Mouse (Mus musculus) stomach, postnatal 0 days (tissue): ENCODE data around the gene Ankrd34b. TPM values are rescaled to one million over a fixed set of nuclear protein-coding genes. Genes with fewer than 3 reads are reported as not detected.

Experiments
- ATAC-seq: fragments of 200-750 bp; cut with Nextera tagmentation; 2 replicates; pipeline ENCODE4 v1.8.0; 2017; ENCODE audit not compliant: low FRiP score, low TSS enrichment
- DNase-seq: peaks from one replicate; pipeline ENCODE4 v3.0.0-alpha.2; 2016; ENCODE audit warnings: low spot score
- H3K27ac ChIP-seq: fragments of 300-500 bp; sonication (generic); replicated peaks from 2 replicates; pipeline ENCODE4 v1.5.1; 2014; ENCODE audit warnings: mild to moderate bottlenecking, control low read depth
- H3K27me3 ChIP-seq: fragments of 300-500 bp; sonication (generic); 2 replicates; pipeline ENCODE4 v1.6.1; 2014; ENCODE audit warnings: low read length; ENCODE audit not compliant: control insufficient read depth, insufficient read depth
- H3K36me3 ChIP-seq: fragments of 300-500 bp; sonication (generic); 2 replicates; pipeline ENCODE4 v1.6.1; 2014; ENCODE audit warnings: low read length, mixed read lengths; ENCODE audit not compliant: control insufficient read depth, insufficient read depth
- H3K4me1 ChIP-seq: fragments of 300-500 bp; sonication (generic); replicated peaks from 2 replicates; pipeline ENCODE4 v1.6.1; 2014; ENCODE audit warnings: antibody characterized with exemption; ENCODE audit not compliant: control insufficient read depth, insufficient read depth
- H3K4me2 ChIP-seq: fragments of 300-500 bp; sonication (generic); replicated peaks from 2 replicates; pipeline ENCODE4 v1.6.1; 2014; ENCODE audit warnings: low read depth, mild to moderate bottlenecking, control low read depth, moderate library complexity
- H3K4me3 ChIP-seq: fragments of 300-500 bp; sonication (generic); 2 replicates; pipeline ENCODE4 v1.5.1; 2014; ENCODE audit warnings: low read depth, low read length, control low read depth
- H3K9ac ChIP-seq: fragments of 300-500 bp; sonication (generic); 2 replicates; pipeline ENCODE4 v1.6.1; 2014; ENCODE audit warnings: mild to moderate bottlenecking, low read length, control low read depth, mixed read lengths
- H3K9me3 ChIP-seq: fragments of 300-500 bp; sonication (generic); 2 replicates; pipeline ENCODE4 v1.6.1; 2016; ENCODE audit warnings: low read length; ENCODE audit not compliant: control insufficient read depth
- CTCF ChIP-seq: IDR thresholded peaks from 2 replicates; pipeline ENCODE4 v1.5.1; 2016; ENCODE audit warnings: antibody characterized with exemption, low read depth, mild to moderate bottlenecking, moderate library complexity
- EP300 ChIP-seq: optimal IDR thresholded peaks from 2 replicates; pipeline ENCODE3; 2016; ENCODE audit warnings: antibody characterized with exemption
- WGBS: fragments of 180-500 bp; shearing (Covaris S2); extraction: QIAGEN DNeasy Blood & Tissue Kit; methylation state at CpG from one replicate; pipeline ENCODE4 v1.1.7; 2014; 5-methylcytosine and 5-hydroxymethylcytosine counted together
- polyA plus RNA-seq: library from polyadenylated mRNA; unstranded; fragments of >200 nt; fragmentation: Nextera tagmentation; extraction: Ambion mirVana; gene quantifications from 2 replicates; pipeline ENCODE4 v1.2.1, GENCODE M21; 2015

Ankrd34b gene
- polyA plus RNA-seq, 1 experiment from 2014 or later = 0.08 TPM

DNA sequence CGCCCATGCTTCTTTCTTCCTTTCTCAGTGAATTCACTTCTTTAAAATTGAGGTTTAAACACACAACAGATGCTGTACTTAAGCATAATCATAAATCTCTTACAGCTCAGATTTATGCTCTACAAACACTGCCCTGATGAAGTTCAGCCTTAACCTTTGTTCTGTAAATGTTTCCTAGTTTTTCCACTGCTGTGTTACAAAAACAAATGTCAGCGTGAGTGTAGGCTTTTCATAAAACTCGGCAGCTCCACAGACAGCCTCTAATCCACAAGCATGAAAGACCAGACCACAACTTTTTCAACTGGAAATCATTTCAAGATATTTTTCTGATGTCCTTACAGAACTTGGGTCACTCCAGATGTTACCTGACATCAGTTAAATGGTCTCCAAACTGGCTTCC, 22.2 kb upstream of the Ankrd34b start:
- H3K9ac ChIP-seq = no peak overlapping the region
- no peaks in the 10 kb centered on the region for H3K4me1 ChIP-seq
- no peaks in the 10 kb centered on the region for H3K27me3 ChIP-seq
- WGBS = 66% methylated on average over 3 of the region's 3 CpGs
- H3K36me3 ChIP-seq = no peaks in the 10 kb centered on the region
- DNase-seq (no peak), ATAC-seq (no peak)
- H3K4me2 ChIP-seq = no peak overlapping the region
- no peak for TF ChIP-seq EP300
- no peak for TF ChIP-seq CTCF
- H3K9me3 ChIP-seq = no peaks in the 10 kb centered on the region
- H3K4me3 ChIP-seq = no peak overlapping the region
- H3K27ac ChIP-seq = no peak overlapping the region

DNA sequence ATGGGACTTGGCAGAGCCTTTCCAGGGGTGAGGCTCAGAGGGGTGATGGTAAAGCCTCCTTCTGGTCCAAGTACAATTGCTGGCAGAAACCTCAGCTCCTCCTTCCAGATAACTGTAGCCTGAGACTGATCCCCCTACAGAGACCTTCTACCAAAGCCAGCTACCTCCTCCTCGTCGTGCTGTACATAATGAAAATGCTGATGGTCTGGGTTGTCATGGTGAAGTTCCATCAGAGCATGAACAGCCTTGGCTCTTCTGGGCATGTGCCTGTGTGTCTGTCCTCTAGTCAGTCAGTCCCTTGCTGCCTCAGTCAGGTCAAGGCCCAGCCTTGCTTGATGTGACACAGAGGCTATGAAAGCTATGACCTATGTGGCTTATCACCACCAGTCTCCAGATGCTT, 15.2 kb upstream of the Ankrd34b start:
- no peaks in the 10 kb centered on the region for H3K36me3 ChIP-seq
- H3K27ac ChIP-seq = no peak overlapping the region
- H3K9me3 ChIP-seq = no peaks in the 10 kb centered on the region
- no peak for DNase-seq
- H3K4me2 ChIP-seq = no peak overlapping the region
- no peak overlapping the region for H3K9ac ChIP-seq
- ATAC-seq = no peak
- WGBS = 68% methylated on average over 2 of the region's 2 CpGs
- H3K4me3 ChIP-seq = no peak overlapping the region
- H3K27me3 ChIP-seq = no peaks in the 10 kb centered on the region
- H3K4me1 ChIP-seq = no peaks in the 10 kb centered on the region
- TF ChIP-seq CTCF (no peak), EP300 (no peak)

DNA sequence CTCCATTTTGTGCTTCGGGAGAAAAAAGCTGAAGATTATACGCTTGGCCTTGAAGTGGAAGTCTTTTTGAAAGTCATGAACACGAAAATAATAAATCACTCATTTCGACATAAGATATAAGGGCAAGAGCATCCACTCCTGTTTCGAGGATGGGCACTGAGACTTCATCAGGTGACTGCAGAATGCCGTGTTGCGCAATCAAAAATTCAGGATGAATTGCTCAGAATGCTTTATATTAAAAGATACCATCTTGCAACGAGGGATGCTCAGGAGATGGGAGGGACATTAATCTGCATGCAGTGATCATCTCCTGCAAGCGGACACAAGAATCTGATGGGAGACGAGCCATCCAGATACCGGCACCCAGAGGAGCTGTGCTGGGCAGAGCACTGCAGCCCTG, 6.1 kb upstream of the Ankrd34b start:
- H3K27me3 ChIP-seq = no peaks in the 10 kb centered on the region
- no peak for DNase-seq
- H3K4me3 ChIP-seq = no peak overlapping the region
- no peaks in the 10 kb centered on the region for H3K4me1 ChIP-seq
- H3K27ac ChIP-seq = no peak overlapping the region
- no peak overlapping the region for H3K4me2 ChIP-seq
- TF ChIP-seq EP300 (no peak), CTCF (no peak)
- WGBS = 85% methylated on average over 11 of the region's 11 CpGs
- ATAC-seq = no peak
- no peaks in the 10 kb centered on the region for H3K36me3 ChIP-seq
- H3K9ac ChIP-seq = no peak overlapping the region
- no peaks in the 10 kb centered on the region for H3K9me3 ChIP-seq

DNA sequence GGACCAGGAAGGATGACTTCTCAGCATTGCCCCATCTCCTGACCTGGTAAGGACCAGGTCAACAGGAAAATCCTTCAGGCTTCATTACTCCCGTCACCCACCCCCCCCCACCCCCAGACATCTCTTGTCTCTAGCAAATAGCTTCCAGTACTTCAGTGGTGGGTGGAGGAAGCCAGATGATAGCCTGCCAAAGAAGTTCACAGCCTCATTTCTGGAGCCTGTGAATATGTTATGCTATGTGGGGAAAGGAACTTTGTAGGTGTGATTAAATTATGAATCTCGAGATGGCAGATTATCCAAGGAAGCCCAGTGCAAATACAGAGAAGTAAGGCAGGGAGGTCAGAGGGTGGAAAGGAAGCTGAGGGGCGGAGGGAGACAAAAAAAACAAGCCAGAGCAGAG, 2.0 kb upstream of the Ankrd34b start:
- 41% methylated on average over 3 of the region's 3 CpGs for WGBS

DNA sequence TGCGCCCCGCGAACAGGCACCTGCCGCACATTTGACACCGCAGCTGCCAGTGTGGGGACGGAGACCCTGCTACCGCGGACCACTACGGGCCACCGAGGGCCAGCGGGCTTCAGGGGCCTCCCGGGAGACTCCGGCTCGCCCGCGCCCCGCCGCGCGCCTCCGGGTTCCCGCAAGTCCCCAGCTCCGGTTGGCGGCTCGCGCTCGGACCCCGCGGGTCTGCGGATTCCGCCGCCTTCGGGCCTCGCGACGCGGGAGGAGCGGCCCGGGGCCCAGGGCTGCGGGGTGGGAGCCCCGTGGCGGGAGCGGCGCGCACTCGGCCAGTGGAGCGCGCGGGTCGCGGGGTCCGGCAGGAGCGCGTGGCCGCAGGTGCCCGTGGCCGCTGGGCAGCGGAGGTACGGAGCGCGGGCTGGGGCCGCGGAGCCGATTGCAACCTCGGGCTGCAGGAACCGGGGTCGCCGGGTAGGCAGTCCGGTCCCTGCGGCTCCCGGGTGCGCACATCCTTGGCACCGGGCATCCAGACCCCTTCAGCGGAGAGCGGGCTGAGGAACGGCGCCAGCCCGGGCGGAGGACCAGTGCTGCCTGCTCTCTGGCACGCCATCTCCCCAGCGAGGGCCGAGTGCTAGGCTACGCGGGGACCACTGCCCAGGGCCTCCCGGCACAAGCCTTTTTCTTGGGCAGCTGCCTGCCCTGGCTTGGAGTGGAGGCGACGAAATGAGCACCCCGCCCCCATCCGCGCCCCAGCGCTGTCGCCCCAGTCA, 777 bp downstream of the Ankrd34b start:
- H3K9me3 ChIP-seq = no peaks in the 10 kb centered on the region
- peak overlapping the region; percentile 89 for H3K4me2 ChIP-seq
- DNase-seq (peak; percentile 21), ATAC-seq (peak; percentile 32; the same call in 1 of the 2 replicates)
- 1% methylated on average over 71 of the region's 92 CpGs for WGBS
- TF ChIP-seq CTCF (no peak), EP300 (no peak)
- H3K4me3 ChIP-seq = peak overlapping the region; percentile 51
- no peaks in the 10 kb centered on the region for H3K36me3 ChIP-seq
- peak overlapping the region; percentile 27; the same call in 1 of the 2 replicates for H3K9ac ChIP-seq
- peaks cover 15% of the 10 kb centered on the region; the same call in 1 of the 2 replicates for H3K27me3 ChIP-seq
- no peak overlapping the region for H3K27ac ChIP-seq
- no peaks in the 10 kb centered on the region; the same call in 1 of the 2 replicates for H3K4me1 ChIP-seq

More for the DNA sequence above, 2.0 kb upstream of the Ankrd34b start:
- TF ChIP-seq CTCF = no peak
- TF ChIP-seq EP300 = no peak
- no peaks in the 10 kb centered on the region; the same call in 1 of the 2 replicates for H3K4me1 ChIP-seq
- peaks cover 15% of the 10 kb centered on the region; the same call in 1 of the 2 replicates for H3K27me3 ChIP-seq
- H3K36me3 ChIP-seq = no peaks in the 10 kb centered on the region
- H3K4me3 ChIP-seq = no peak overlapping the region
- DNase-seq (no peak), ATAC-seq (no peak)
- no peak overlapping the region for H3K9ac ChIP-seq
- H3K9me3 ChIP-seq = no peaks in the 10 kb centered on the region
- H3K27ac ChIP-seq = no peak overlapping the region
- H3K4me2 ChIP-seq = no peak overlapping the region

DNA sequence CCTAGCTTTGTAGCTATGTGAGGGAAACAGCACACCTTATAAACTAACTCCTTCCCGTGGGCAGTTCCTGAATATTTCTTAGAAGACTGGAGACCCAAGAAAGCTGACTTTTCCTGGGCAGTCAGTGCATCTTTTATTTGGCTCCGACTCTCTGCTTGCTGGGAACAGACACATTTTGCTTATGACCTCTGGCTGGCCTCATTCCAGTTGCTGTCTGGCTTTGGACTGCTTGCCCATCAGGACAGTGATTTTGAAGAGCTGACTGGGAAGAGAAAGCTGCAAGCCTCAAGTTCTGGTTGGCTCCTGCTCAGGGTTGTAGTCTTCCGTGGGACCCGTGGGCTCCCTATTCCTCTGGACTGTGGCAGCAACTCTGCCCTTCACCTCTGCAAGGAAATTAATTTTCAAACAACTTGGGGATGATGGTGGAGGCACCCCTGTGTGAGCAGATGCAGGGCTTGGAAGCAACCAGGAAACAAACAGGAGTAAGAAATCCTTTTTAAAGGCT, 1.7 kb downstream of the Ankrd34b start:
- DNase-seq = no peak
- Histone ChIP-seq H3K9me3 (no peaks in the 10 kb centered on the region), H3K4me3 (no peak overlapping the region; the same call in 1 of the 2 replicates), H3K27ac (no peak overlapping the region), H3K9ac (no peak overlapping the region), H3K27me3 (peaks cover 15% of the 10 kb centered on the region; the same call in 1 of the 2 replicates), H3K36me3 (no peaks in the 10 kb centered on the region), H3K4me2 (no peak overlapping the region), H3K4me1 (no peaks in the 10 kb centered on the region; the same call in 1 of the 2 replicates)
- ATAC-seq = no peak
- TF ChIP-seq CTCF = no peak
- 39% methylated on average over 4 of the region's 4 CpGs for WGBS
